ENCODE assay signal across 8 mouse cellular contexts in the genomic region with DNA sequence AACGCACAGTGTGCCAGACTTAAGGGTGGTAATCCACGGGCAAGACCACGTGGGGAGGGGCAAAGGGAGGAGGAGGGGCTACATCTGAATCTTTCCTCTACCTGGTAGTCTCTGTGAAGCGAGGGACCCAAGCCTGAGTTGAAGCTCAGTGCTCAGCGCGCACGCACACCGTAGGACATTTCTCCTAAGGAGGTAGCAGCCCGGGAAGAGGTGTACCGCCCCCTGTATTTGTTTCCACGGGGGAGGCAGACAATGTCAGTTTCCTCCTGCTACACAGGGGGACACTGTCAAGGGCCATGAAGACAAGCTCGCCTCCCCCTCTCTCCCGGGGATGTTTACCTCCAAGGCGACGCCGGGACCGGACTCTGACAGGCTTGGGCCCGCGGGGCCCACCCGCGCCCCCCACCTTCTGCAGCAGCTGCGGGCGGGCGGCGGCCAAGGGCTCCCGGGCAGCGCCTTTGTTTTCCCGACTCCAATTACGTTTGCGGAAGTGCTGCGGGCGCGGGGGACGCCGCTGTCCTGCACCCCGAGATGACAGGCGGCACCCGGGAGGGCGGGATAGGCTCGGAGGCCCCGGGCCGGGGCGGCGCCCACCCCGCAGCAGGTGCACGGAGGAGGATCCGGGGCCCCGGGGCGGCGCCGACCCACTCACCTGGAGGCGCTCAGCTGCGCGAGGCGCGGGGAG. TPM values are rescaled to one million over a fixed set of nuclear protein-coding genes. Genes with fewer than 3 reads are reported as not detected.
A peak's percentile ranks its signal among the peaks of the same experiment; 100 is the strongest.
DNase-seq lines count a peak whose midpoint lies in the region; ATAC-seq lines count a peak whose summit lies in the region.

No protein-coding gene starts in this region.

- peak overlapping the region; percentile 84 for H3K4me3 ChIP-seq in hindbrain, embryonic 15.5 days

- H3K9me3 ChIP-seq in hindbrain, embryonic 15.5 days, result no peaks in the 10 kb centered on the region

- peak; percentile 89 for ATAC-seq in hindbrain, embryonic 15.5 days (ENCODE audit: low FRiP score, low read depth)

- WGBS in hindbrain, embryonic 15.5 days, result 1% methylated on average over 47 of the region's 56 CpGs

- H3K36me3 ChIP-seq in hindbrain, embryonic 15.5 days, result no peaks in the 10 kb centered on the region

- peak overlapping the region; percentile 92 for H3K9ac ChIP-seq in hindbrain, embryonic 15.5 days

- H3K4me2 ChIP-seq in hindbrain, embryonic 15.5 days, result peak overlapping the region; percentile 78

- peak overlapping the region; percentile 96 for H3K27ac ChIP-seq in hindbrain, embryonic 15.5 days (replicated peaks)

- H3K27me3 ChIP-seq in hindbrain, embryonic 15.5 days, result no peaks in the 10 kb centered on the region

- H3K4me1 ChIP-seq in hindbrain, embryonic 15.5 days (replicated peaks), result peaks cover 17% of the 10 kb centered on the region; the same call in 1 of the 2 replicates

- DNase-seq in R1 (ENCODE audit: low read depth, low spot score), result peak; percentile 70
- DNase-seq in cerebellum, postnatal 36 days, result peak; percentile 57 to 63
- peak; percentile 12 to 15 for DNase-seq in gastrocnemius, adult 8-10 months (ENCODE audit: low spot score in 2 of 2)
- peak; percentile 45 to 58 for DNase-seq in left cerebral cortex, adult 18-20 months (ENCODE audit: low spot score in 2 of 2)
- peak; percentile 70 for DNase-seq in lung, postnatal 36 days
- peak; percentile 62 for DNase-seq in retina, embryonic 14.5 days (ENCODE audit: low spot score)
- DNase-seq in thymus, postnatal 36 days, result peak; percentile 73 to 79

RNA-seq across cellular contexts. Expression of gene Mfsd6, which starts 0.7 kb away (rescaled TPM):
- 1 to 10 TPM; 3.4 to 4.9 (median 4.2) TPM for total RNA-seq in gastrocnemius, adult 8-10 months (2022)
- 12.2 and 12.8 TPM in 2 replicates for polyA plus RNA-seq in hindbrain, embryonic 15.5 days (2015; fragmentation: Nextera tagmentation; extraction: Ambion mirVana)
- 10 to 100 TPM; 83.3 to 84.2 TPM for total RNA-seq in left cerebral cortex, adult 18-20 months (2021)

Comparison
In these comparisons a context has a peak if more than half of its experiments do, and no peak if none do; other contexts are left out.
1. Peak in every context shown above with its lines: DNase-seq, ATAC-seq, H3K4me3 ChIP-seq and H3K27ac ChIP-seq.
2. DNase-seq: peak in every context shown above with its lines; median percentile 76 in thymus, postnatal 36 days; 70 in R1; 70 in lung, postnatal 36 days; 62 in retina, embryonic 14.5 days; 60 in cerebellum, postnatal 36 days; 52 in left cerebral cortex, adult 18-20 months; 14 in gastrocnemius, adult 8-10 months.
3. RNA of gene Mfsd6, which starts 0.7 kb away (total RNA-seq): 83.3 to 84.2 TPM in left cerebral cortex, adult 18-20 months; 3.4 to 4.9 TPM in gastrocnemius, adult 8-10 months; every median in the first group is over 10 times any median in the second.